Mouse (Mus musculus) forebrain, embryonic 12.5 days (tissue): ENCODE measurements around the gene Uap1. TPM values are rescaled to one million over a fixed set of nuclear protein-coding genes. Genes with fewer than 3 reads are reported as not detected.

ENCODE experiments used
- ATAC-seq: fragments of 200-750 bp; cut with Nextera tagmentation; 2 replicates; pipeline ENCODE4 v1.8.0; 2017; ENCODE audit warnings: moderate TSS enrichment; ENCODE audit not compliant: low FRiP score
- H3K27ac ChIP-seq: fragments of 300-500 bp; sonication (generic); 2 replicates; pipeline ENCODE4 v1.5.1; 2016; ENCODE audit warnings: mild to moderate bottlenecking
- H3K27me3 ChIP-seq: fragments of 300-500 bp; sonication (generic); 2 replicates; pipeline ENCODE4 v1.6.1; 2016; ENCODE audit warnings: mild to moderate bottlenecking
- H3K36me3 ChIP-seq: fragments of 300-500 bp; sonication (generic); replicated peaks from 2 replicates; pipeline ENCODE4 v1.6.1; 2016; ENCODE audit warnings: mild to moderate bottlenecking
- H3K4me1 ChIP-seq: fragments of 300-500 bp; sonication (generic); 2 replicates; pipeline ENCODE4 v1.6.1; 2016
- H3K4me2 ChIP-seq: fragments of 300-500 bp; sonication (generic); 2 replicates; pipeline ENCODE4 v1.6.1; 2016; ENCODE audit warnings: mild to moderate bottlenecking, moderate library complexity
- H3K4me3 ChIP-seq: fragments of 300-500 bp; sonication (generic); replicated peaks from 2 replicates; pipeline ENCODE4 v1.5.1; 2016; ENCODE audit warnings: mild to moderate bottlenecking
- H3K9ac ChIP-seq: fragments of 300-500 bp; sonication (generic); 2 replicates; pipeline ENCODE4 v1.6.1; 2016; ENCODE audit warnings: mild to moderate bottlenecking
- H3K9me3 ChIP-seq: fragments of 300-500 bp; sonication (generic); 2 replicates; pipeline ENCODE4 v1.6.1; 2016
- WGBS: fragments of 180-500 bp; shearing (Covaris S2); methylation state at CpG from one replicate; pipeline ENCODE4 v1.1.7; 2016; 5-methylcytosine and 5-hydroxymethylcytosine counted together
- polyA plus RNA-seq: library from polyadenylated mRNA; unstranded; fragments of >200 nt; fragmentation: Nextera tagmentation; extraction: Ambion mirVana; gene quantifications from 2 replicates; pipeline ENCODE4 v1.2.1, GENCODE M21; 2016

Gene Uap1
- polyA plus RNA-seq, 1 experiment from 2014 or later = 60.5 TPM

- ATAC-seq = no peak
- Histone ChIP-seq H3K27ac (no peak overlapping the region), H3K4me2 (no peak overlapping the region), H3K4me3 (no peak overlapping the region), H3K27me3 (no peaks in the 10 kb centered on the region), H3K36me3 (peaks cover 35% of the 10 kb centered on the region), H3K9me3 (no peaks in the 10 kb centered on the region), H3K9ac (no peak overlapping the region), H3K4me1 (no peaks in the 10 kb centered on the region)
- 83% methylated on average over 4 of the region's 4 CpGs for WGBS
These were observed 15.5 kb upstream of the Uap1 start for GRCm38 (mm10) chr1:170190225-170190624.

DNA sequence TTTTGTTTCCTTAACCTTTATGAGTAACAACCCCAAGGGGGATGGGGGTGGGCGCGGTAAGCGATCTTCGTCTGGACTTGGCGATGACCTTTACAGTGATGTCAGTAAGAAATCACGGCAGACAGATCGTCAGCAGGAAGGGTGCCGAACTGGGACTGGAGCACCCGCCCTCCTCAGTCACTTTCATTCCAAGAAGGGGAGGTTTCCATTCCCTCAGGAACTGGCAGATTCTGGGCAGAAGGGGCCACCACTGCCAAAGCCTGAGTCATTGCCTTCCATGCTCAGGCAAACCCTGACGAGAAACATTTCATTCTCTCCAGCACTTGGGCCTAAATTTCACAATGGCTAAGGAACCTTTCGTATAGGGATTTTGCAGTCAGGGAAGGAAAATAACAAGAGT is 13.8 kb upstream of the Uap1 start:
- no peak overlapping the region for H3K4me3 ChIP-seq
- peaks cover 19% of the 10 kb centered on the region for H3K36me3 ChIP-seq
- H3K9me3 ChIP-seq = no peaks in the 10 kb centered on the region
- H3K4me2 ChIP-seq = no peak overlapping the region
- no peak overlapping the region for H3K27ac ChIP-seq
- H3K9ac ChIP-seq = no peak overlapping the region
- no peaks in the 10 kb centered on the region for H3K27me3 ChIP-seq
- WGBS = 90% methylated on average over 11 of the region's 11 CpGs
- no peak for ATAC-seq
- no peaks in the 10 kb centered on the region for H3K4me1 ChIP-seq

DNA sequence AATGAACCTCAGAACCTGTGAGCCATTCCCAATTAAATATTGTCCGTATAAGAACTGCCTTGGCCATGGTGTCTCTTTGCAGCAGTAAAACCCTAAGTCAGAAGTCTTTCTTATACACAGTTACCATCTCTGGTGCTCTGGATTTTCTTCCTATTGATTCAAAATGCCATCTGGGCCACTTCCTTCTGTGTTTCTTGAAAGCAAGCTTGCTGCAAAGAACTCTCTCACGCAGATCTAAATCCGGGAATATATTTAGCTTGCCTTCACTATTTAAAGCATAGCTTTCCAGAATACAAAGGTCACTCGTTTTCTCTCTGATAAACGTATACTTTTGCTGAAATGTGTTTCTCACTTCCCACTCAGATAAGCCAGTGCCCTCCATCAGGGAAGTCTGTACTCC is 11.8 kb upstream of the Uap1 start:
- Histone ChIP-seq H3K4me3 (no peak overlapping the region), H3K27me3 (no peaks in the 10 kb centered on the region), H3K9ac (no peak overlapping the region), H3K4me2 (no peak overlapping the region), H3K9me3 (no peaks in the 10 kb centered on the region), H3K4me1 (no peaks in the 10 kb centered on the region), H3K27ac (no peak overlapping the region), H3K36me3 (peaks cover 5% of the 10 kb centered on the region; the same call in 1 of the 2 replicates)
- ATAC-seq = no peak
- 92% methylated on average over 5 of the region's 5 CpGs for WGBS

DNA sequence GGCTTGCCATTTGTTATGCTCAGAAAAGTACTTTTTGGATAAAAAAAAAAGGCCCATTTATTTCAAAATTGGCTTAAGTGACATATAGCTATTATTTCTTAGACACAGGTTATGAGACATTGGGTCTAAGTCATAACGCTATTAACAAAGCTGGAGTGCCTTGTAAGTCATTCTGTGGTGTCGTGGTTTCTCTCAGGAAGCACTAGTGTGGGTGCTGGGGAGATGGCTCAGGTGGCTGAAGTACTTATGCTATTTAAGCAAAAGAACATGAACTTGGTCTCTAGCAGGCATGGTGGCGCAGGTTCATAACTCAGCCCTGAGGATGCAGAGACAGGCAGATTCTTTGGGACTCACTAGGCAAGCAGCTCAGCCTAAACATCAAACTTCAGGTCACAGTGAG is 10.4 kb upstream of the Uap1 start:
- no peaks in the 10 kb centered on the region for H3K27me3 ChIP-seq
- WGBS = 84% methylated on average over 3 of the region's 3 CpGs
- ATAC-seq = no peak
- no peak overlapping the region for H3K27ac ChIP-seq
- H3K4me2 ChIP-seq = no peak overlapping the region
- H3K36me3 ChIP-seq = no peaks in the 10 kb centered on the region
- no peaks in the 10 kb centered on the region for H3K9me3 ChIP-seq
- no peaks in the 10 kb centered on the region for H3K4me1 ChIP-seq
- H3K4me3 ChIP-seq = no peak overlapping the region
- H3K9ac ChIP-seq = no peak overlapping the region

- Histone ChIP-seq H3K9me3 (no peaks in the 10 kb centered on the region), H3K4me2 (no peak overlapping the region), H3K4me3 (no peak overlapping the region), H3K27ac (no peak overlapping the region), H3K9ac (no peak overlapping the region), H3K4me1 (no peaks in the 10 kb centered on the region), H3K27me3 (no peaks in the 10 kb centered on the region), H3K36me3 (no peaks in the 10 kb centered on the region)
- ATAC-seq = no peak
These were observed 7.9 kb upstream of the Uap1 start for GRCm38 (mm10) chr1:170182706-170183105.

DNA sequence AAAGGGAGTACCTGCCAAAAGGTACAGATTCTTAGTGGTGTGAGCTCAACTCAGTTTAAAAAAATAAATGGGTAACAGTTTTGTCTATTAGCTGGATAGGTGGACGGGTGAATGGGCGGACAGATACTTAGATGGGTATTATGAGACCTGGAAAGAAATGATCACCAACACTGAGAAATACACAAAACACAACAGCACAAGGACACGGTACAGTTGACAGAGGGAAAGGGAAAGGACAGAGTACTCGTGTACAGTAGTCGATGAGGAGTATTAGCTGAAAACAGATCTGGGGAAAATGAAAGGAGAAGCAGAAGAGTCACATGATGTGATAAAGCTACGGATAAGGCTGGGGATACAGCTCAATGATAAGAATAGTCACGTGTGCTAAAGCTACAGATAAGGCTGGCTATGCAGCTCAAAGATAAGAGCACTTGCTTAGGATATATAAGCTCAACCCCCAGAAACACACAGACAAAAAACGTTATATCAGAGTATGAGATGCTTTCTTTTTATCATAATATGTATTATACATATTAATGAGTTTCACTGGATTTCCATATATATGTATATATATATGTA is 2.0 kb upstream of the Uap1 start:
- 86% methylated on average over 8 of the region's 8 CpGs for WGBS
- no peak for ATAC-seq
- no peak overlapping the region for H3K27ac ChIP-seq
- no peak overlapping the region for H3K4me3 ChIP-seq
- no peaks in the 10 kb centered on the region for H3K9me3 ChIP-seq
- no peak overlapping the region for H3K9ac ChIP-seq
- H3K4me1 ChIP-seq = peaks cover 11% of the 10 kb centered on the region
- no peaks in the 10 kb centered on the region for H3K36me3 ChIP-seq
- H3K4me2 ChIP-seq = no peak overlapping the region
- H3K27me3 ChIP-seq = no peaks in the 10 kb centered on the region

DNA sequence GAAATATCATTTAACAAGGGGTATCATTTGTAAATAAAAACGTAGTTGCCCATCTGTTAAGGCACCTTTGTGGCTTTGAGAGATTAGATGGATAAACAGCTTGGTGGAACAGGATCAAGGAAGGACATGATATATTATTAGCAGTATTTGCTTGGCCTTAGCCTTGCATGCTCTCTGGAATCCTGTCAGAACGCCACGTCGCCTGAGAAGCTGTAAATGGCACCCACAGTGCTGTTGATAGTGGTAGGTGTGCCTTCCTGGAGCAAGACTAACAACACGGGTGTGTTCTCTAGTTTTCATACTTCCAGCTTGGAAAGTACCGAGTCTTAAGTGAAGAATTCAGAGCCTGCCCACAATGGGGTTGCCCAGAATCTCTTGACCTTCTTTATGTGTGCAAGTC is 1.1 kb upstream of the Uap1 start:
- no peaks in the 10 kb centered on the region for H3K36me3 ChIP-seq
- 52% methylated on average over 6 of the region's 6 CpGs for WGBS
- no peaks in the 10 kb centered on the region for H3K27me3 ChIP-seq
- H3K27ac ChIP-seq = no peak overlapping the region
- no peak overlapping the region for H3K9ac ChIP-seq
- H3K4me3 ChIP-seq = no peak overlapping the region
- peaks cover 11% of the 10 kb centered on the region for H3K4me1 ChIP-seq
- no peak overlapping the region for H3K4me2 ChIP-seq
- no peaks in the 10 kb centered on the region for H3K9me3 ChIP-seq
- ATAC-seq = no peak

- ATAC-seq = no peak; the same call in 1 of the 2 replicates
- Histone ChIP-seq H3K9ac (peak overlapping the region; percentile 81), H3K4me2 (peak overlapping the region; percentile 67), H3K27ac (peak overlapping the region; percentile 76), H3K9me3 (no peaks in the 10 kb centered on the region), H3K36me3 (no peaks in the 10 kb centered on the region), H3K27me3 (no peaks in the 10 kb centered on the region), H3K4me1 (peaks cover 11% of the 10 kb centered on the region), H3K4me3 (peak overlapping the region; percentile 81)
- WGBS = under 1% methylated on average over 50 of the region's 50 CpGs
These were observed 555 bp downstream of the Uap1 start for GRCm38 (mm10) chr1:170173991-170174813.

DNA sequence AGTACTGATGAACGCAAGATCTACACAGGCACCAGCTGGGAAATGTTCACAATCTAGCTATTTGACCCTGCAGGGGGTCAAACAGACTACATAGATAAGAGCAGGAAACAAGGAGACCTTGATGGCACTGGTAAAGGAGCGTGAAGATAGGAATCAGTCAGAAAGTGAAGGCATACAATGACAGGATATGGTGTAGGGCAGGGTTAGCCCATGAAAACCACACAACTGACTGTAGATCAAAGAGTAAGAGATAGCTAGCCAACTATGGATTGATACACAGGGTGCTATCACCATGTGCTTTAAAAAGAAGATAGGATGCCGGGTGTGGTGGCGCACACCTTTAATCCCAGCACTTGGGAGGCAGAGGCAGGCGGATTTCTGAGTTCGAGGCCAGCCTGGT is 7.0 kb downstream of the Uap1 start:
- H3K4me3 ChIP-seq = no peak overlapping the region
- H3K9ac ChIP-seq = no peak overlapping the region
- peaks cover 14% of the 10 kb centered on the region for H3K36me3 ChIP-seq
- no peak overlapping the region for H3K4me2 ChIP-seq
- no peak for ATAC-seq
- WGBS = 90% methylated on average over 6 of the region's 6 CpGs
- no peaks in the 10 kb centered on the region for H3K27me3 ChIP-seq
- H3K4me1 ChIP-seq = no peaks in the 10 kb centered on the region
- no peak overlapping the region for H3K27ac ChIP-seq
- no peaks in the 10 kb centered on the region for H3K9me3 ChIP-seq

DNA sequence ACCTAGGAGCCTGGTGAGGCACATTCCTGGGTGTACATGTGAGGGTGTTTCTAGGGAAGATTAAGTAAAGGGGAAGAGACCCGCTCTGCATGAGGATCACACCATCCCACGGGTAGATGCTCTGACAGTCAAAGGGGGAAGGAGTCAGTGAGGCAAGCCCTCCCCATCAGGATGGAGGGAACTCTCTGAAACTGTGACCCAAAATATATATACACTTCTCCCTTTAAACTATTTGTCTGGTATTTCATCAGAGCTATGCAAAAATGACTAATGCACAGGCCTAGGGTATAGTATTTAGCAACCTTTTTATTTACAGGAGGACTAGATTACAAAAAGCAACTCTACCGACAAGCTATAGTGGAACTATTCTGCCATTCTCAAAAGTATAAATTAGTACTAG is 9.8 kb downstream of the Uap1 start:
- Histone ChIP-seq H3K4me3 (no peak overlapping the region), H3K9me3 (no peaks in the 10 kb centered on the region), H3K27me3 (no peaks in the 10 kb centered on the region), H3K27ac (no peak overlapping the region), H3K36me3 (peaks cover 18% of the 10 kb centered on the region), H3K9ac (no peak overlapping the region), H3K4me2 (no peak overlapping the region), H3K4me1 (no peaks in the 10 kb centered on the region)
- 90% methylated on average over 3 of the region's 3 CpGs for WGBS
- no peak for ATAC-seq

DNA sequence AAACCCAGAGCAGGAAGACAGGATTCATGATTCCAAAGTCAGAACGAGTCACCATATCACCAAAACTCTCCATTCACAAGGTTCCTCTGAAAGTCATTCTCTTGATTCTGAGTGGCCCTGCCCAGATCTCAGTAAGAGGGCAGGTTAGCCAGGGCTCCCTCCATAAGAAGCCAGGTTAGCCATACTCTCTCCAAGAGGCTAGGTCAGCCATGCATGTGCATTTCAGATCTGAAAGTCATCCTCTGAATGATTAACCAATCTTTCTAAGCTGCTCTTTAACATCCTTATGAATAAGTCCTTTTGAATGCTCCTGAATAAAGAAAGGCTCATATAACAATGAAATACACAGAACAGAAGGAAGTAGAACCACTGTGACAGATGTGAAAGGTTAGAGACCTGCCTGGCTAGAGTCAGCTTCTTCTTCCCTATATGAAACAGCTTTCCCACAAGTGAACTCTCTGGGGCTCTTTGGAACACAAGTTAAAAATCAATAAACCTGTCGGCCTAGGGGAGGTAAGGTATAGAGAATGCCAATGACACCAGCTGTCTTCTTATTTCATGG is 10.6 kb downstream of the Uap1 start:
- peaks cover 18% of the 10 kb centered on the region for H3K36me3 ChIP-seq
- no peak overlapping the region for H3K27ac ChIP-seq
- no peak overlapping the region for H3K4me2 ChIP-seq
- no peak overlapping the region for H3K9ac ChIP-seq
- no peaks in the 10 kb centered on the region for H3K9me3 ChIP-seq
- no peaks in the 10 kb centered on the region for H3K27me3 ChIP-seq
- H3K4me1 ChIP-seq = no peaks in the 10 kb centered on the region
- ATAC-seq = no peak
- 90% methylated on average over 2 of the region's 2 CpGs for WGBS
- no peak overlapping the region for H3K4me3 ChIP-seq

GRCm38 (mm10) chr1:170163398-170163943 is 11.3 kb downstream of the Uap1 start:
- ATAC-seq = no peak
- Histone ChIP-seq H3K4me1 (no peaks in the 10 kb centered on the region), H3K9me3 (no peaks in the 10 kb centered on the region), H3K27me3 (no peaks in the 10 kb centered on the region), H3K4me2 (no peak overlapping the region), H3K4me3 (no peak overlapping the region), H3K9ac (no peak overlapping the region), H3K27ac (no peak overlapping the region), H3K36me3 (peaks cover 18% of the 10 kb centered on the region)
- WGBS = 83% methylated on average over 3 of the region's 3 CpGs
